Mouse (Mus musculus) MEL (cell line): Measurements from ENCODE around the gene Uhrf1bp1l. TPM values are rescaled to one million over a fixed set of nuclear protein-coding genes. Genes with fewer than 3 reads are reported as not detected.
A peak's percentile ranks its signal among the peaks of the same experiment; 100 is the strongest.

Source experiments
- DNase-seq: peaks from one replicate; pipeline ENCODE4 v3.0.0; 2011; ENCODE audit warnings: low read depth, low spot score
- H3K27ac ChIP-seq: 2 replicates; pipeline ENCODE4 v1.5.1; 2012; ENCODE audit warnings: low read depth, mild to moderate bottlenecking, control low read depth, low read length, moderate library complexity; ENCODE audit not compliant: control insufficient read depth
- H3K27me3 ChIP-seq, 2 experiments: fragments of 150-350 bp in 1 of 2; sonication (generic) in 1 of 2; 2 replicates each; pipeline ENCODE4 v1.6.1; 2012; ENCODE audit warnings: low read length in 2 of 2, mild to moderate bottlenecking in 2 of 2, improper control_type of control experiment in 1 of 2, moderate library complexity in 1 of 2; ENCODE audit not compliant: insufficient read depth in 2 of 2, control insufficient read depth in 1 of 2
- H3K36me3 ChIP-seq, 2 experiments: 2 replicates each; pipeline ENCODE4 v1.6.1; 2012 to 2014; ENCODE audit warnings: low read length in 2 of 2, improper control_type of control experiment in 1 of 2, inconsistent platforms in 1 of 2, mild to moderate bottlenecking in 1 of 2; ENCODE audit not compliant: insufficient read depth in 2 of 2, control insufficient read depth in 1 of 2
- H3K4me1 ChIP-seq, 2 experiments: fragments of 150-350 bp in 1 of 2; sonication (generic) in 1 of 2; 2 replicates each; pipeline ENCODE4 v1.6.1; 2012; ENCODE audit warnings: low read length in 2 of 2, improper control_type of control experiment in 1 of 2, mild to moderate bottlenecking in 1 of 2; ENCODE audit not compliant: insufficient read depth in 2 of 2, control insufficient read depth in 1 of 2
- H3K4me3 ChIP-seq, 2 experiments: fragments of 150-350 bp in 1 of 2; sonication (generic) in 1 of 2; 2 replicates each; pipeline ENCODE4 v1.5.1; 2012; ENCODE audit warnings: low read depth in 2 of 2, low read length in 2 of 2, mild to moderate bottlenecking in 2 of 2, moderate library complexity in 2 of 2, control low read depth in 1 of 2, improper control_type of control experiment in 1 of 2; ENCODE audit not compliant: control insufficient read depth in 1 of 2, insufficient read depth in 1 of 2
- H3K79me2 ChIP-seq: 2 replicates; pipeline ENCODE4 v1.6.1; 2012; ENCODE audit warnings: mild to moderate bottlenecking, low read length, moderate library complexity; ENCODE audit not compliant: control insufficient read depth, poor library complexity, insufficient read depth
- H3K9ac ChIP-seq: 2 replicates; pipeline ENCODE4 v1.6.1; 2012; ENCODE audit warnings: low read depth, mild to moderate bottlenecking, control low read depth, low read length, moderate library complexity; ENCODE audit not compliant: control insufficient read depth, poor library complexity, severe bottlenecking
- H3K9me3 ChIP-seq: fragments of 150-350 bp; sonication (generic); replicated peaks from 2 replicates; pipeline ENCODE4 v1.6.1; 2012; ENCODE audit warnings: mild to moderate bottlenecking, low read length, improper control_type of control experiment, moderate library complexity; ENCODE audit not compliant: insufficient read depth
- BHLHE40 ChIP-seq: IDR thresholded peaks from 2 replicates; pipeline ENCODE4 v1.6.1; 2012; ENCODE audit warnings: low read depth, mild to moderate bottlenecking, inconsistent platforms, low read length, improper control_type of control experiment, borderline replicate concordance
- CHD1 ChIP-seq: IDR thresholded peaks from 2 replicates; pipeline ENCODE4 v1.6.1; 2012; ENCODE audit warnings: low read depth, mild to moderate bottlenecking, inconsistent platforms, low read length, improper control_type of control experiment
- CHD2 ChIP-seq: IDR thresholded peaks from 2 replicates; pipeline ENCODE4 v1.6.1; 2011; ENCODE audit warnings: low read length, improper control_type of control experiment
- CTCF ChIP-seq, 3 experiments: IDR thresholded peaks in 2 of 3; conservative IDR thresholded peaks in 1 of 3; 2 replicates each; pipeline ENCODE4 v1.5.1; 2011 to 2012; ENCODE audit warnings: low read length in 3 of 3, low read depth in 2 of 3, mild to moderate bottlenecking in 2 of 3, improper control_type of control experiment in 1 of 3, inconsistent platforms in 1 of 3, mixed read lengths in 1 of 3, moderate library complexity in 1 of 3; ENCODE audit not compliant: control insufficient read depth in 1 of 3, insufficient read depth in 1 of 3, poor library complexity in 1 of 3, severe bottlenecking in 1 of 3
- ELF1 ChIP-seq: IDR thresholded peaks from 2 replicates; pipeline ENCODE4 v1.6.1; 2014; ENCODE audit warnings: low read depth, mild to moderate bottlenecking, inconsistent platforms, low read length, improper control_type of control experiment, moderate library complexity
- EP300 ChIP-seq, 2 experiments: IDR thresholded peaks; 2 replicates each; pipeline ENCODE4 v1.6.1; 2011; ENCODE audit warnings: improper control_type of control experiment in 2 of 2, low read length in 2 of 2, low read depth in 1 of 2, mild to moderate bottlenecking in 1 of 2
- ETS1 ChIP-seq: IDR thresholded peaks from 2 replicates; pipeline ENCODE4 v1.6.1; 2012; ENCODE audit warnings: low read depth, mild to moderate bottlenecking, inconsistent platforms, low read length, improper control_type of control experiment, moderate library complexity
- GABPA ChIP-seq: IDR thresholded peaks from 2 replicates; pipeline ENCODE4 v1.6.1; 2012; ENCODE audit warnings: low read depth, mild to moderate bottlenecking, inconsistent platforms, low read length, improper control_type of control experiment, moderate library complexity
- GATA1 ChIP-seq: IDR thresholded peaks from 2 replicates; pipeline ENCODE4 v1.6.1; 2011; ENCODE audit warnings: low read depth, low read length, improper control_type of control experiment
- HCFC1 ChIP-seq: IDR thresholded peaks from 2 replicates; pipeline ENCODE4 v1.6.1; 2012; ENCODE audit warnings: low read depth, mild to moderate bottlenecking, inconsistent platforms, low read length, improper control_type of control experiment, moderate library complexity
- JUND ChIP-seq: IDR thresholded peaks from 2 replicates; pipeline ENCODE4 v1.6.1; 2011; ENCODE audit warnings: low read depth, mild to moderate bottlenecking, improper control_type of control experiment, low read length
- KAT2A ChIP-seq: conservative IDR thresholded peaks from 2 replicates; pipeline ENCODE4 v1.6.1; 2012; ENCODE audit warnings: low read depth, low read length, improper control_type of control experiment, inconsistent platforms
- MAFK ChIP-seq: IDR thresholded peaks from 2 replicates; pipeline ENCODE4 v1.6.1; 2011; ENCODE audit warnings: low read depth, mild to moderate bottlenecking, low read length, improper control_type of control experiment, borderline replicate concordance
- MAX ChIP-seq: IDR thresholded peaks from 2 replicates; pipeline ENCODE4 v1.6.1; 2011; ENCODE audit warnings: low read length, improper control_type of control experiment
- MAZ ChIP-seq: IDR thresholded peaks from 2 replicates; pipeline ENCODE4 v1.6.1; 2012; ENCODE audit warnings: low read depth, mild to moderate bottlenecking, inconsistent platforms, low read length, improper control_type of control experiment
- MEF2A ChIP-seq: IDR thresholded peaks from 2 replicates; pipeline ENCODE4 v1.6.1; 2014; ENCODE audit warnings: low read depth, mild to moderate bottlenecking, inconsistent platforms, low read length, improper control_type of control experiment; ENCODE audit not compliant: poor library complexity, insufficient replicate concordance, severe bottlenecking; ENCODE audit errors: extremely low read depth
- MXI1 ChIP-seq: IDR thresholded peaks from 2 replicates; pipeline ENCODE4 v1.6.1; 2011; ENCODE audit warnings: mild to moderate bottlenecking, low read depth, low read length, improper control_type of control experiment
- MYB ChIP-seq: IDR thresholded peaks from 2 replicates; pipeline ENCODE4 v1.6.1; 2011; ENCODE audit warnings: mild to moderate bottlenecking, low read depth, low read length, improper control_type of control experiment
- MYC ChIP-seq: IDR thresholded peaks from 2 replicates; pipeline ENCODE4 v1.6.1; 2011; ENCODE audit warnings: low read depth, mild to moderate bottlenecking, low read length, improper control_type of control experiment, moderate library complexity
- NELFE ChIP-seq: IDR thresholded peaks from 2 replicates; pipeline ENCODE4 v1.6.1; 2011; ENCODE audit warnings: low read depth, low read length, improper control_type of control experiment
- NRF1 ChIP-seq: IDR thresholded peaks from 2 replicates; pipeline ENCODE4 v1.6.1; 2014; ENCODE audit warnings: low read depth, mild to moderate bottlenecking, inconsistent platforms, low read length, improper control_type of control experiment, moderate library complexity; ENCODE audit not compliant: poor library complexity, insufficient read depth, severe bottlenecking
- POLR2A ChIP-seq, 2 experiments: IDR thresholded peaks; 2 replicates each; pipeline ENCODE4 v1.6.1; 2011 to 2012; ENCODE audit warnings: low read length in 2 of 2, mild to moderate bottlenecking in 2 of 2, control low read depth in 1 of 2, improper control_type of control experiment in 1 of 2, low read depth in 1 of 2, moderate library complexity in 1 of 2; ENCODE audit not compliant: control insufficient read depth in 1 of 2, insufficient read depth in 1 of 2, poor library complexity in 1 of 2
- POLR2AphosphoS2 ChIP-seq: IDR thresholded peaks from 2 replicates; pipeline ENCODE4 v1.6.1; 2011; ENCODE audit warnings: low read length, improper control_type of control experiment
- POLR2AphosphoS5 ChIP-seq: IDR thresholded peaks from 2 replicates; pipeline ENCODE4 v1.6.1; 2012; ENCODE audit warnings: low read depth, borderline replicate concordance, mild to moderate bottlenecking, inconsistent platforms, low read length, moderate library complexity, mixed read lengths
- SIN3A ChIP-seq: IDR thresholded peaks from 2 replicates; pipeline ENCODE4 v1.6.1; 2012; ENCODE audit warnings: low read length, improper control_type of control experiment, inconsistent platforms
- SMC3 ChIP-seq: IDR thresholded peaks from 2 replicates; pipeline ENCODE4 v1.6.1; 2011; ENCODE audit warnings: low read depth, low read length, improper control_type of control experiment
- TAL1 ChIP-seq: IDR thresholded peaks from 2 replicates; pipeline ENCODE4 v1.6.1; 2012; ENCODE audit warnings: mild to moderate bottlenecking, inconsistent platforms, low read length, moderate library complexity, mixed read lengths
- USF1 ChIP-seq: IDR thresholded peaks from 2 replicates; pipeline ENCODE4 v1.6.1; 2014; ENCODE audit warnings: low read depth, mild to moderate bottlenecking, inconsistent platforms, low read length, improper control_type of control experiment, moderate library complexity
- USF2 ChIP-seq, 2 experiments: IDR thresholded peaks; 2 replicates each; pipeline ENCODE4 v1.6.1; 2011 to 2012; ENCODE audit warnings: improper control_type of control experiment in 2 of 2, low read length in 2 of 2, borderline replicate concordance in 1 of 2, inconsistent platforms in 1 of 2, low read depth in 1 of 2, mild to moderate bottlenecking in 1 of 2; ENCODE audit not compliant: insufficient read depth in 1 of 2
- ZC3H11A ChIP-seq: IDR thresholded peaks from 2 replicates; pipeline ENCODE4 v1.6.1; 2012; ENCODE audit warnings: low read depth, mild to moderate bottlenecking, inconsistent platforms, low read length, improper control_type of control experiment
- ZMIZ1 ChIP-seq: IDR thresholded peaks from 2 replicates; pipeline ENCODE4 v1.6.1; 2012; ENCODE audit warnings: low read depth, mild to moderate bottlenecking, inconsistent platforms, low read length, improper control_type of control experiment, moderate library complexity
- ZNF384 ChIP-seq: IDR thresholded peaks from 2 replicates; pipeline ENCODE4 v1.6.1; 2012; ENCODE audit warnings: low read depth, mild to moderate bottlenecking, inconsistent platforms, low read length, improper control_type of control experiment
- polyA plus RNA-seq, 2 experiments: library from polyadenylated mRNA; stranded (reverse) in 1 of 2; unstranded in 1 of 2; fragments of >175 nt in 1 of 2; fragments of >200 nt in 1 of 2; gene quantifications; 2 replicates each; pipeline versions ENCODE4 v1.2.1 to v1.2.4; 2012; ENCODE audit warnings: low replicate concordance in 2 of 2, low read depth in 1 of 2; ENCODE audit not compliant: insufficient read length in 2 of 2, insufficient read depth in 1 of 2, missing spikeins in 1 of 2
- total RNA-seq: library from RNA; depleted of rRNA; stranded (reverse); fragments of 300-350 nt; gene quantifications from 2 replicates; pipeline ENCODE4 v1.2.3, GENCODE M21; 2012

Uhrf1bp1l gene
- total and polyA plus RNA-seq, 3 experiments, result 23.7 to 44.8 (median 26.0) TPM

- no peak for TF ChIP-seq MYC
- TF ChIP-seq MYB, result no peak
- TF ChIP-seq CHD2, result no peak
- no peak for TF ChIP-seq MAFK
- TF ChIP-seq CHD1, result no peak
Measured at GRCm38 (mm10) chr10:89744871-89745665, at the start of gene Uhrf1bp1l (continued).

DNA sequence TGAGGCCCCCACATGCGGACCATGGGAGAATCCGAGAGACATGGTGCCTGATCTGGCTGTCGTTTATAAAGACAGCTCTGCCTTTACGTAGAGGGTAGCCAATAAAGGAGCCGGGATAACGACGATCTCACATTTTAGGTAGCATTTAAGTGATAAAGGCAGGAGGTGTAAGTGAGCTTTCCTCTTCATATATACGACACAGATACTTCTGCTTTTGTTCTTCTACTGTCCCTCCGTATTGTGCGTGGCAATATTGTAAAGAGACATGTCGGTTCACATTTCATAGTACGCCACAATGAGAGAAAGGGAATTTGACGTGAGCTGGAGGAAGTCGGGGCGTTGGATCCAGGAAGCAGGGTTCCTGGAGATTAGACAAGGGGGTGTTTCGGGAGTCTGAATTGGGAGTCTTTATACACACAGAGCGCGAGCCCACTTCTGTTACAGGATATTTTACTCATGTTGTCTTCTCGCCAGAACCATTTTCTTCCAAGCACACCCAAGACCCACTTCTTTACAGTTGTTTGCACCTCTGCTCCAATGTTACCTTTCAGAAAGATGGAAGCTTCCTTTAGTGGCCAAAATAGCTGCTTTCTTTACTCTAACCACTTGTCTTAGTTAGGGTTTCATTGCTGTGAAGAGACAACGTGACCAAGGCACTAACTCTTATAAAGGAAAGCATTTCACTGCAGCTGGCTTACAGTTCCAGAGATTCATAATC lies 49.4 kb upstream of the Uhrf1bp1l start:
- peak overlapping the region; percentile 66 to 94 for H3K4me3 ChIP-seq
- TF ChIP-seq NELFE, result peak; percentile 89
- no peak for TF ChIP-seq ZNF384
- TF ChIP-seq NRF1, result peak; percentile 64
- no peak for TF ChIP-seq USF1
- TF ChIP-seq POLR2AphosphoS5, result no peak
- TF ChIP-seq ZC3H11A, result no peak
- TF ChIP-seq TAL1, result peak; percentile 59
- no peak for TF ChIP-seq GABPA
- peak; percentile 24; the same call in 1 of the 2 replicates for TF ChIP-seq MAZ
- no peak for TF ChIP-seq SMC3
- TF ChIP-seq MEF2A, result no peak
- peak; percentile 57 to 67; a peak in 2 of 4 replicates for TF ChIP-seq EP300 (IDR thresholded peaks at IDR 0.05; ENCODE audit: low read depth in 1 of 2, low read length in 2 of 2)
- TF ChIP-seq KAT2A, result no peak
- TF ChIP-seq MXI1, result peak; percentile 57
- no peak for TF ChIP-seq BHLHE40
- TF ChIP-seq POLR2AphosphoS2, result peak; percentile 79
- peak; percentile 85 for TF ChIP-seq SIN3A
- TF ChIP-seq MAX, result no peak
- peak; percentile 65; the same call in 1 of the 2 replicates for TF ChIP-seq ETS1
- peak; percentile 57; the same call in 1 of the 2 replicates for TF ChIP-seq CHD1
- peak; percentile 83 for TF ChIP-seq ELF1
- TF ChIP-seq USF2 (IDR thresholded peaks at IDR 0.05; ENCODE audit: borderline replicate concordance in 1 of 2, insufficient read depth in 1 of 2, low read depth in 1 of 2, low read length in 2 of 2), result no peak
- no peak for TF ChIP-seq GATA1
- TF ChIP-seq MAFK, result no peak; the same call in 1 of the 2 replicates
- TF ChIP-seq HCFC1, result peak; percentile 68
- no peak for TF ChIP-seq CTCF (IDR thresholded peaks at IDR 0.05 in 2 of 3, conservative IDR thresholded peaks at IDR 0.05 in 1 of 3; ENCODE audit: control insufficient read depth in 1 of 3, insufficient read depth in 1 of 3, low read depth in 2 of 3, low read length in 3 of 3, poor library complexity in 1 of 3, severe bottlenecking in 1 of 3)
- TF ChIP-seq ZMIZ1, result peak; percentile 70; the same call in 1 of the 2 replicates
- TF ChIP-seq POLR2A (IDR thresholded peaks at IDR 0.05; ENCODE audit: control insufficient read depth in 1 of 2, insufficient read depth in 1 of 2, low read depth in 1 of 2, low read length in 2 of 2, poor library complexity in 1 of 2), result peak in 1 of 2 experiments; percentile 82; a peak in 2 of 4 replicates
- no peak for TF ChIP-seq JUND

More for the DNA sequence above, 49.4 kb upstream of the Uhrf1bp1l start:
- Histone ChIP-seq H3K27ac (peak overlapping the region; percentile 92), H3K4me1 (peaks cover 7 to 9% of the 10 kb centered on the region in 2 experiments), H3K36me3 (peaks cover 0 to 16% of the 10 kb centered on the region in 2 experiments; a peak in 2 of 4 replicates), H3K9ac (peak overlapping the region; percentile 84), H3K27me3 (no peaks in the 10 kb centered on the region), H3K79me2 (no peaks in the 10 kb centered on the region), H3K9me3 (no peaks in the 10 kb centered on the region)
- DNase-seq, result peak; percentile 94
